Mouse (Mus musculus) kidney, adult 2 months (tissue): Measurements from ENCODE around the gene Rora.

Experiments
- CTCF ChIP-seq: fragments of 200-500 bp; conservative IDR thresholded peaks from 2 replicates; pipeline ENCODE4 v1.5.1; 2011; ENCODE audit warnings: low read depth, mild to moderate bottlenecking, control low read depth, low read length, moderate library complexity, mixed read lengths; ENCODE audit not compliant: insufficient read depth, insufficient read length
- POLR2A ChIP-seq: fragments of 200-500 bp; IDR thresholded peaks from one replicate; pipeline ENCODE4 v1.6.1; 2011; ENCODE audit warnings: low read depth, low read length, control low read depth

DNA sequence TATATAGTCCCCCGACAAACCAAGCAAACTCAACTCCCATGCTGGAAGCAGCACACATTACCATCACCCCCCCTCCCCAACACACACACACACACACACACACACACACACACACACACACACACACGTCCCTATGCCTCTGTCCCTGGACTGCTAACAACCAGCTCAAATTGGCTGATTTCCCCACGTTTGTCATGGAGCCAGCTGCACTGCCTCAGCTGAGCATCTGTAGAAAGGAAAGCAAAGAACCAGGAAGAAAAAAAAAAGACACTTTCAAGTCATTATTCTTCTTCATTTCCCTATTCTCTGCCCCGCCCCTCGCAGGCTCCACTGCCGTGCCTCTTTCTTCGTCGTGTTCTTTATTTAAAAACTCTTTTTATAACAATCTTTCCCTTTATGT is 235.1 kb downstream of the Rora start:
- TF ChIP-seq CTCF (no peak), POLR2A (no peak)
